Mouse (Mus musculus) embryo, embryonic 9.5 days (tissue): Measurements from ENCODE around the gene Krt83.
"Not testable (repeated sequence)": the region's sequence is repeated elsewhere in the genome, so short reads cannot be mapped to it uniquely, and the experiment has no call there.

Experiments used
- DNase-seq: peaks from one replicate; pipeline ENCODE4 v3.0.0-alpha.2; 2017; ENCODE audit errors: extremely low spot score

The Krt83 gene

DNA sequence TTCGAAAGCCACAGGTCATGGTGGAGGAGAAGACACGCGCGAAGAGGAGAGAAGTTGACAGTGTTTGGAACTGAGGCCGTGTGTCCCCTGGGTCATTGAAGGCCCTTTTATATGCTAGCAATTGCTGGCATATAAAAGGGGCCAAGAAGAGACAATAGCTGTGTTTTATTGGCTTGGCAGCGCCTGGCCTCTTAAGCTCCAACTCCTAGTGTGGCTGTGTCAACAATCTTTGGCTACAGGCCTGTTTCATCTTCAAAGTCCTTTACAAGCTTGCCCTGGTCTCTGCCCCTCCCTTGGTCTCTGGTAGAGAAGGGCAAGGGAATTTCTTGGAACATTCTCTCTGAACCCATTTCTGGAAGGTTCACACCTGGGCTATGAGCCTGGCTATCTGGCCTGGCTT lies at the start of gene Krt83:
TSS of gene Krt83 (minus strand) at position 82 of the 400 bp plus-strand sequence.
- no peak for DNase-seq

DNA sequence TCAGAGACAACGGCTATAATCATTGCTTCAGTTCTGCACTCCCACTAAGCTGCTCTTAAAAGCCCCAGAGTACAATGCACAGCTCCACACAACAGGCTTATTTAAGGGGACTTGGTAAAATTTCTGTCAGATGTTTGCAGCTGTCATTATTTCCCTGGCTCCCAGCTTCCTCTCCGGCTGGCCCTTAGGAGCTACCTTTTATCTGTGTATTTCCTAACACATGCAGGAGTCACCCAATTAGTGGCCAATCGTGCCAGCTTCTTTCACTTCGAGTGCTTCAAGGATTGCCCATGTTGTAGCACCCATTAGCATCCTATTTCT lies 47.2 kb upstream of the Krt83 start:
- no peak for DNase-seq

DNA sequence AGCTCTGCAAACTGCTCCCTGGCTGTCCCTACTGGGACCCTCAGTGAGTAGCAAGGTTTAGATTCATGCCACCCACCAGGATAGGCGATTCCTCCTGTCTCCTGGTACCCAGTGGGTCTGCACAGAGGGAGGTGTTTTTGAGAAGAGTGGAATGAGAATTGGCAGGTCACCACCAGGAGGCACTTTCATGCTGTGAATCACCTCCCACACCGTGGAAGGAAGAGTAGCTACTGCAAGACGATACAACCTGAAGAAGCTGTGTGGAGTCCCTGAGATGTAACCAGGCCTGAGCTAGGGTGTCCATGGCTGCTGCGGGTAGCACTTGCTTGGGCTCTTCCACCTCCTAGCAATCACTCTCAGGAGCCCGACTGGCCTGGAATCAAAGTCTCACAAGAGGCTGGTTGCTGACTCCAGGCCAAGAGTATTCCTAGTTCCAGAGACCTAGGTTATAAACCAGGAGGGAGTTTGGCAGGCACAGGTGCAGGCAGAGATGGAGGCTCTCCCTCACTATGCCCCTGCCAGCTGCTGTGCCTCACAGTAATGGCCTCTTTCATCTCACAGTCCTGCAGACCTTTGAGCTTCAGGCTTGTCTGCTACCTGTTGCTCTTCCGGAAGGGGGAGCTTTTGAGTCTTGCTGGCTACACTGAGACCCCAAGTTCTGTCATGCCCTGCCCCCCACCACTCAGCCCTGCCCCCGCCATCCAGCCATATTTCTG lies 46.7 kb upstream of the Krt83 start:
- no peak for DNase-seq

DNA sequence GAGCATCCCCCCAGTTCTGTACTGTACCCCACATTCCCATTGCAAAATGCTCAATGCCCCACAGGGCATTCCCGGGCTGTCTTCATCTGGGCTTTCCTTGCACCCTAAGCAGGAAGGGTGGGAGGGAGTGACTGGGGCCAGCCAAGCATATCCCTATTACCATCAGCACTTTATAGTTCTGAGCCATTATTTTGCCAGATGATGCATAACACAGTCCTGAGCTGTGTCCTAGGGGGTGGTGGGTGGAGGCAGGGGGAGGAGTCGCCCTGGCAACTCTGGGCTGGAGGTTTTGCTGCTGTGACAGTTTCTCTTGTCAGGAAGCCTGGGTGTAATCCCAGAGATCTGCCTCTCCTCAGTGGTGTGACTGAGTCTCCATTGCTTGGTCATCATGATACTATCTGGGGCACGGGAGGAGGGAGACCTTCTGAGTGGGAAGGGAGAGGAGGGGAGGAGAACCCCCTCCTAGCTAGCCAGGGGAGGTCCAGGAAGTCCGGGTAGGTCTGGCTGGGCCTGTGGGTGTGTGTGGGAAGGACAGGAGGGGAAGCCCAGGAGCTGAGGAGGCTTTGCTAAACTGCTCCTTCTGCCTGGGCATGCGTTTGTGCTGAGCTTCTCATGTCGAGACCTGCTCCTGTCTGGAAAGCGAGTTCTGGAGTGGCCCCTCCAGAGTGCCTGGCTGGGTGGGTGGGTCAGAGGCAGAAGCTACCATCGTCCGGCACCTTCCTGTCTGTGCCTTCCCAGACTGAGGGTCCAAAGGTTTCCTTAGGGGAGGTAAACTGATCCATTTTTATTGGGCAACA lies 44.9 kb upstream of the Krt83 start:
- DNase-seq, result no peak

DNA sequence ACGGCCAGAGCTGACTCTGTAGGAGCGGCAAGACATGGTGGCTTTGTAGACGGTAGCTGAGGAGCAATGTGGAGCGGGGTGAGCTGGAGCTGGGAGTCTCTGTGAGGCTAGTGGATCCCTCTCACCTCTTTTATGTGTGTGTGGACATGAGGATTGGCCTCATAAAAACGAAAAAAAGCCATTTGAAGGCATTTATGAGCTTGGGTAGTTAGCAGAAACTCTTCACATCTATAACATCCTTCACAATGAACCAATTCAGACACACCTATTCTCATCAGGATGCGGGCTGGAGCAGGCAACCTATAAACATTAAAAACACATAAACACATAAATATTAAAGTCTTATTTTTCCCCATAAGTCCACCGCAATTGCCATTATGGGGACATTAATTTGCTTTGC lies 41.4 kb upstream of the Krt83 start, which contains the start of gene Krt84:
TSS of gene Krt84 (minus strand) at position 101 of the 400 bp plus-strand sequence.
- DNase-seq, result no peak

DNA sequence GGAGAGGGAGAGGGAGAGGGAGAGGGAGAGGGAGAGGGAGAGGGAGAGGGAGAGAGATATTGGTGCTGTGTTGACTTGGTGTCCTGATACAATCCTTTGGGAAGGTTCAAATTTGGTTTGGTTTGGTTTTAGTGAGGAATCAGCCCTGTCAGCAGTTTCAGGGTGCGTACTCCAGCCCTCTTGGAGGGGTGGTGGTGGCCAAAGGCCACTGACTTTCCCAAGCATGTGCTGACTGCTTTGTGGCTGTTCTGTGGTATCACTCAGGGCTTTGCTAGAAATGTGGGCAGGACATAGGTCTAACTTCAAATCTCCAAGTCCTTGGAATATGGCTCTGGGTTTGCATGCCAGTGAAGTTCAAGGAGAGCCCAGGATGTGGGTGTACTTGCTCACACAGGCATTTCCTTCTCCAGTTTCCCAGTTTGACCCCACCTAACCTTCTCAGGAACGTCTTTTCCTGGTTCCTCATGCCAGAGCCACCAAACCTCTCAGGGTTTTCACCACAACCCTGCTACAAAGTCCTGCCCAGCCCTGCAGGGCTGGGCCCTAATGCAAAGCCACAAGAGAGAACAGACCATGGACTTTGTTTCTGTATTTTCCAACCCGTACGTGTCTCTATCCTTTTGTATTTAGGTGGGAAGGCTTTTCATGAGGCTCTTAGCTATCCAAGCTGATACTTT lies 31.4 kb upstream of the Krt83 start:
- no peak for DNase-seq

DNA sequence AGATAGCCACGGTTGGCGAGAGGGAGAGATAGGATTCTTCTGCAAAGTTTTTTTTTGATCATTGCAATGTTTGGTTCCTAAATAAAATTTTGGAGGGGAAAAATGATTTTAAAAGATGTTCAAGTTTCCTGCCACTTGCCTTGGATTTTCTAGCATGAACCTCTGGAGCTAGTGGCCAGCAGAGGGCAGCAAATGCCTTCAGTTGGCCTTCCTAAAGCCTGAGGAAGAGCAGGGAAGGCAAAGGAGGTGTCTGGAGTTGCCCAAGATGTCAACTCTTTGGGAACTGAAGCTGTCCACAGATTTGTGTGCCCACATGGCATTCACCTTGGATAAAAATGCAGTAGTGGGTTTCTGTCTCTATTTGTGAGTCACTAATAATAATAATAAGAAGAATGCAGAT lies 28.5 kb upstream of the Krt83 start:
- peak; percentile 59 for DNase-seq

DNA sequence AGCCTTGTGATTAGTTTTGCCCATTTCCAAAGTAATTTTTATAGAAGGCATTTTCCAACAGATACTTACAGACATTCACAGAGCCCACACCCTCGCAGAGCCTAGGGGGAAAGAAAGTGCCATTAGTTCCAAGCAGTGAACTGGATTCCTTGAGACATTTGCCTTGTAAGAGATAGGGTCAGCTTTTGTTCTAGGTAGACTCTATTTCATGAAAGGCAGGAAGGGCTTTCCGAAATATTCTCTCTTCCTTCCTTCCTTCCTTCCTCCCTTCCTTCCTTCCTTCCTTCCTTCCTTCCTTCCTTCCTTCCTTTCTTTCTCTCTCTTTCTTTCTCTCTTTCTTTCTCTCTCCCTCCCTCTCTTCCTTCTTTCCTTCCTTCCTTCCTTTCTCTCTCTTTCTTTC lies 25.8 kb upstream of the Krt83 start, which contains the start of gene Gm49425:
TSS of gene Gm49425 (minus strand) at position 101 of the 400 bp plus-strand sequence.
- not testable (repeated sequence) for DNase-seq

DNA sequence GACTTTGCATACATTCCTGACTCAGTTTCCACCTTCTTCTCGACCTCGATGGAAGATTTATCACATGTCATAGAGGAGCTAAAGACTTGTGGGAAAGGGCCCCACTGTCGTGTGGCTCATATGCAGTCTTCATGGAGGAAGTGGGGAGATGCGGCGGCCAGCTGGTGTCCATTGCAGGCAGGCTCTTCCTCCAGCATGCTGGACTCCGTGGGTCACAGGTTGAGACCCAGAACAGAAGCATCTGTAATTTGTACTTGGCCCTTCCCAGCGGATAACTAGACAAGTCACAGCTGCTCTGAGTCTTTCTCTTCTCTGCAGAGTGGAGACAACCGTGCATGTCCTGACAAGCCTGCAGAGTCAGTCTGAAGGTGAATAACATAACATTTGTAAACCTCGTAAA lies 16.9 kb upstream of the Krt83 start:
- no peak for DNase-seq

DNA sequence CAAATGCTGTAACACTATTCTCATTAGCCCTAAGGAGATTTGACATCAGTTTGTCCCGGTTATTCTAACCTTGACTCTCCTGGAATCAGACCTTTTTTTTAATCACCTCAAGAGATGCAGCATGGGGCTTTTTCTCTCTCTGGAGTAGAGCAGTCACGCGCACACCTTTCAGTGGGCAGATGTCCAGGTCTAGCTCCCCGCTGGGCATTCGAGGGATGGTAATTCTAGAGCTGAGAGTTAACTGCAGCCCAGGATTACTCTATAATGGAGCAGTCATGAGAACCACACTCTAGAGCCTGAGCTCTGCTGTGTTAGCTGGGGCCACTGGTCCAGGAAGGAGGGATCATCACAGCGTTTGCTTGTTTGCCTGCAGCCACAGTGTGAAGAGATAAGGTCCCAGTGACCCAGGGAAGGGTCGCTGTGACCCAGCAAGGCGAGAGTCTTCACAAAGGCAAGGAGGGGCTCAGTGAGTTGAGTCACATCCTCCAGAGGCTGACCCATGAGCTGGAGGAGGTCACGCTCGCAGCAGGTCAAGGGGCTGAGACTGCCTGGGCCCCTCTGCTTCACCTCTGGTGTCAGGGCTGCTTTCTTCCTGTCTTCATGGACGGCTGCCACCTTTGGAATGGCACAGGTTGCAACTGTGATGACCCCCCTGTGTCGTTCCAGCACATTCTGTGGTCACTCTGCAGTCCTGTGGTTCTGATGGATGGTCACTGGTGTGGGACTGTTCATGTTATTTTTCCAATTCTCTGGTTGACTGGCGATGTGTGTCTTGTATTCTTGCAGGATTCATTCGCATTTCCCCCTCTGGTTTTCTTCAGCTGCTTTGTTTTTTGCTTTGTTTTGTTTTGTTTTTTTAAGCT lies 15.8 kb upstream of the Krt83 start:
- peak; percentile 14 for DNase-seq

DNA sequence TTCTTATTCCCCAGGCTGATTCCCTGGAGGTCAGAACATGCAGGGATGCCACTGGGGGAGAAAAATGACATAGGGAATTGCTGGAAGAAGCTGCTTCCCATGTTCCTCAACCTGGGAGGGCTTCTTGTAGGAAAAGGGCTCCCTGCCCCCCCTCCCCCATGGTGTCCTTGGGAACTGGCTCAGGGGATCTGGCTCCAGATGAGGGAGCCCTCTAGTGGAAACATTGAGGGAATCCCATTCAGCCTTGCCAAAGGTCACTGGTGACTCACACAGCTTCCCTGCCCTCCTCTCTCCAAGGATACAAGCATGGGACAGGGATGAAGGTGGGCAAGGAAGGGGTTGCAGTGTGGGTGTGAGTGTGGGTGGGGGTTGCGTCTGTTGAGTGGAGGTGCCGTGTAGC lies 5.9 kb upstream of the Krt83 start:
- peak; percentile 31 for DNase-seq

DNA sequence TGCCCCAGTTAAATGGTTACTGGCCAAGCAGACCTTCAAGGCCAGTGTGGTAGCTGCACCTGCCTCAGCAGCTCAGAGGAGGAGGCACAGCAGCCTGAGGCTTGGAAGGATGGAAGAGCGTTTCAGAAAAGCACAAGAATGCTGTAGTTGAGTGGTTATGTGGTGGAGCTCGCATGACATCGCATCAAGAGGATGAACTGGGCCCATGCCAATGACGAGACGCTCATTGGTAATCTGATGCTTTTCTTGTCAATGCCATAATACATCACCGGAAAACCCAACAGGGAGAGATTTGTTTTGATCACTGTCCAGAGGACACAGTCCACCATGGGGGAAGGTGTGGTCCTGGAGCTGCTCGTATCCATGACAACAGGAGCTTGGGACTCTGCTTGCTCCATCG lies 4.0 kb upstream of the Krt83 start:
- no peak for DNase-seq

DNA sequence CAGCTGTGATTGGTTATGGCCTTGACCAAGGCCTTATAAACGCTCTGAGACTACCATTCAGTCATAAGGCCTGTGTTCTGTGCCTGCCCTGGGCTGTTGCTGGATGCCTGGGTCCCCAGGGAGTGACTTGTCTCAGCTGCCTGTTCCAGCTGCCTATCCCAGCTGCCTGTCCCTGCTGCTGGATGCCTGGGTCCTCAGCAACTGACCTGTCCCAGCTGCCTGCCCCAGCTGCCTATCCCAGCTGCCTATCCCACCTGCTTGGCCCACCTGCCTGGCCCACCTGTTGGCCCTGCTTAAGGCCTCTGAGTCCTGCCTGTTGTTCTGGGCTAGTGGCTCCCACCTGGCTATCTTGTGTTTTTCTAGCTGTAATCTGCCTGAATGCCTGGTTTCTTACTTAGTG lies 2.9 kb upstream of the Krt83 start:
- DNase-seq, result no peak

DNA sequence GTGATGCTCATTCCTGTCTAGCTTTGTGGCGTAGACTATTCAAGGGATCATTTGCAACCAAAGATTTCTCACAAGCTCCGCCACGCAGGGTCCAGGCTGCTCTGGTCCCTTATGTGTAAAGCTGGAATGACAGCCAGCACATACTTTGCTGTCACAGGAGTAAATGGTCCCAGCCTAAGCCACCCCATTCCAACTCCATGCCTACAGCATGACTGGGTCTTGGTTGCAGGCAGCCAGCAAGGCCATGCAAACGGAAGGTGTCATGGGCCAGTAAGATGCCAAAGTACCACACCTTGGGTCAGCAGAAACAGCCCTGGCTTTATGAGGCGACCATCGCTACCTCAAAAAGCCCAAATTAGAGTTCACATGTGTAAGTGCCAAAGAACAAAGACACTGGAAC lies 2.4 kb upstream of the Krt83 start:
- DNase-seq, result no peak

DNA sequence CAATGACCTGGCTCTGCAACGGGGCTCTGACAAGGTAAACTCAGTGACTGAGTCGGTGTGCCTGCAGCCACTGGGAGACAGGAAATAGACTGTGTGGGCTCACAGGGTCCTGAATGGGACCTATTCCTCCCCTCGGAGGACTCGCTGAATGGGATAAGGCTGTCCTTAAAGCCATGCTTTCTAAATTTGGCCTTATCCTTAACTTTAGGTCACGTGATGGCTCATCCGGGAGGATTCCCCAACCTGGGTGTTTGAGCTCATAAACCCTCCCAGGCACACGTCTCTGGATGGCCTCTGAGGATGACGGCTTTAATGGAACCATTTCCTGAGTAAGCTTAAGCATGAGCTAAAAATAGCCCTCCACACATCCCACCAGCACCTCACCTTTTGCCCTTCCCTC lies 1.4 kb upstream of the Krt83 start:
- DNase-seq, result no peak

DNA sequence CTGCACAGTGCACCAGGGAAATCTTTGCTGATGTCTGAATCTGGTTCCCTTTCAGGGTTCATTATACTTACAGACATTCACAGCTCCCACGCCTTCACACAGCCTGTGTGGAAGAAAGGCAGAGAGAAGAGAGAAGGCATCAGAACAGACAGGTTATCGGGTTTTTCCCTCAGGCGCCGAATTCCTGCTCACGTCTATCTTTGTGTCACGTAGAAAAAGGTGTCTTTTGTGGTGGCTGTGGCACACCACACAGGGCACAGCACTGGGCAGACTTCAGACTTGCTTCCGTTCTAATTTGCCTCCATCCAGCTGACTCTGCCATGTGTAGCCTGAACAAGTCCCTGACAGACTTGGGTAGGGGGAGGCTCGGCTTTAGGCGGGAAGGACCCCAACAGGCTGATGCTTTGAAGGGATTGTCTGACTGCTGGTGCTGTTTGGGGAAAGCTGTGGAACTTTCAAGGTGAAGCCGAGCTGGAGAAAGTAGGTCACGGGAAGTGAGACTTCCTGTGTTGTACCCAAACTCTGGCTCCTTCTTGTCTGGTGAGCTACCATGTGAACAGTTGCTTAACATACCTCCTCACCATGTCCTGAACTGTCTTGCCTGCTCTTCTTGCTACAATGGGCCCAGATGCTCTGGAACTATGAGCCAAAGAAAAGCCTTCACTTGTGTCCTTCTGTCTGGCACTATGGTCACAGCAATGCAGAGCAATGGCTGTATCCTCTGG lies 5.2 kb downstream of the Krt83 start:
- no peak for DNase-seq

DNA sequence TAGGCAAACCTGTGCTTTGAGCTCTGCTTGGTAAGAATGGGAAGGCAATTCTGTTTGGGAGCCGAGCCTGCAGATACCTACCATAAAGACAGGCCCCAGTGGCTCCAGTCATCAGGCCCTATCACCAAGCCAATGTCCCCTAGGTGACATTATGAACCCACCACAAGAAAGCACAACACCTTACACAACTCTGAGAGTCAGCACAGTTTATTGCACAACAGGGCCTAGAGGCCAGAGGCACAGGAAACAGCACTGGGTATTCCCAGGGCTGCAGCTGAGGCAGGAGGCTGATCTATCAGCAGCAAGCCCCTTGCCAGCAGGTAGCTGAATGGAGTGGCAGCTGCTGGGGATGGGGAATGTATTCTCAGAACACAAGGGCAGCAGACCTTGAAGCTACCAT lies 6.4 kb downstream of the Krt83 start:
- DNase-seq, result no peak

DNA sequence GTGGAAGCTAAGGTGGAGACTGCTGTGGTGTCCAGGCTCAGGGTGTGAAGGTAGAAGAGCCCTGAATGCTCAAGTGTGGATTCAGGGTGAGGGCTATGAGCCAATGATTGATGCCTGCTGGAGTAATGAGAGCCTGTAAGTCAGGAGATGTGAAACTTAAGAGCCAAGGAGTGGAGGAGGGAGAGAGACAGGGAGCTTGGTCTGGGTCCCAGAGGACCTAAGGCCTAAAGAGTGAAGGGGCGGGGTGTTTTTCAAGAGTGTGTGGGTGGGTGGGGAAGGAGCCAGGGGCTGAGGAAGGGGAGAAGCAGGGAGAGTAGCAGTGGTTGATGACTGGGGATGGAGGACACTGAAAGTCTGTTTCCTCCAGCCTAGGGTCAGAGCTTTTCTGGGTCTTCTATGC lies 7.7 kb downstream of the Krt83 start:
- DNase-seq, result no peak

DNA sequence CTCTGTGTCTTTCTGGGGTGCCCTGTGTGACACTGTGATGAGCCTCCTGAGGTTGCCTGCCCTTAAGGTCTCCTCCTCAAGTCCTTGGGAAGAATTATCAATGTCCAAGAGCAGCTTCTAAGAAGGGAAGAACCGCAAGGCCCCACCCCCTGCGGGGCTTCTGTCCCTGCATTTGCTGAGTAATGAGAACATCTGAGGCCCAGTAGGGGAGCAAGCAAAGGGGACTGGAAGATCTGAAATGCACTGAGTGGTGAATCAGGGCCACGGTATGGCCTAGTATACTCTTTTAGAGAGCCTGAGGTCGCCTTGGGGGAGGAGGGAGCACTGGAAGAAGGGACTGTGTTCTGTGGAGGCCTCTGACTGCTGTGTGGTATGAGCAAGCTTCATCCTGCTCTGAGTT lies 9.3 kb downstream of the Krt83 start:
- DNase-seq, result no peak

DNA sequence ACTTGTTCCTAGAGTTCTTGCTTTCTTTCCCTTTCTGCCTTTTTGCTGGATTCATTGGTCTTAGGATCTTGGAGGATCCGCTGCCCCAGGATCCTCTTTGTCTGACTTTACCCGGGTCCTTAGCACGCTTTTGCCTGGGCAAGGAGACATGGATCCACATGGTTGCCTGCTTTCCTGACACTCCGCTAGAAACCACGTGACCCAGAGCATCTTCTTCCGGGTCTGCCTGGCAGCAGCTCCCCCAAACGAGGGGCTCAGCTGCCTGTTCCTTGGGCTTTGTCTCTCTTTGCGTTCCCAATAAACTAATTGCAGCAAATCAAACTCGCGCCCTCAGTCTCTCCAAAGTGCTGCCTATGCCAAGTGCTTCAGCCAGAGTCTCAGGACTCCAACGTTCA lies 11.6 kb downstream of the Krt83 start:
- peak; percentile 20 for DNase-seq

DNA sequence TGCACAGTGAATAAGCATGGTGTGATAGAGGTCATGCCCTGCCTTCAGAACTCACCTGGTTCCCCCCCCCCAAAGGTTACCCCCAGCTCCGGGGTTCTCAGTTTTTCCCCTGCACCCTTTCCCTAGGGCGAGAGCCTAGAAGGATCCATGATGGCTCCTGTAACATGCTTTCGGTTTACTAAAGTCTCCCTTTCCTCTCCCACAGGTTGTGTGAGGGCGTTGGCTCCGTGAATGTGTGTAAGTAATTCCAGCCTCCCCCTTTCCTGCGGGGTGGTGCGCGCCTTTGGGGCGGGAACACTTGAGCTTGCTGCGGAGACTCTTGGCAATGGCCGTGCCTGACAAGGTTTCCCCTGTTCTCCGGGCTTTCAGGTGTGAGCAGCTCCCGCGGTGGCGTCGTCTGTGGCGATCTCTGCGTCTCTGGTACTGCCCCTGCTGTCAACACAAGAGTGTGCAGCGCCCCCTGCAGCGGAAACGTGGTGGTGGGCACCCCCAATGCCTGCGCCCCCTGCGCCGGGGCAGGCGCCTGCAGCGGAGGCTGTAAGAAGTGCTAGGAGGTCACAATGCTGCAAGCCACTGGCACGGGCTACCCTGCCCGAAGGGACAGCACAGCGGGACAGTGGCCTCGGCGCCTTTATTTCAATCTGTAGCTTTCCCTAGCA lies 12.2 kb downstream of the Krt83 start:
- peak; percentile 75 for DNase-seq
